Mouse (Mus musculus): ENCODE data around the gene Cdr2l. TPM values are rescaled to one million over a fixed set of nuclear protein-coding genes. Genes with fewer than 3 reads are reported as not detected.

Cdr2l gene
- polyA plus RNA-seq (2017; shearing (Covaris generic)), result 0.14 TPM

GRCm38 (mm10) chr11:115381743-115382539 lies at the start of gene Cdr2l:
Cdr2l (plus strand) TSS chr11:115381916.

GRCm38 (mm10) chr11:115334531-115334930 lies 47.2 kb upstream of the Cdr2l start, which contains the start of gene Otop3:
Otop3 (plus strand) TSS chr11:115334731.

DNA sequence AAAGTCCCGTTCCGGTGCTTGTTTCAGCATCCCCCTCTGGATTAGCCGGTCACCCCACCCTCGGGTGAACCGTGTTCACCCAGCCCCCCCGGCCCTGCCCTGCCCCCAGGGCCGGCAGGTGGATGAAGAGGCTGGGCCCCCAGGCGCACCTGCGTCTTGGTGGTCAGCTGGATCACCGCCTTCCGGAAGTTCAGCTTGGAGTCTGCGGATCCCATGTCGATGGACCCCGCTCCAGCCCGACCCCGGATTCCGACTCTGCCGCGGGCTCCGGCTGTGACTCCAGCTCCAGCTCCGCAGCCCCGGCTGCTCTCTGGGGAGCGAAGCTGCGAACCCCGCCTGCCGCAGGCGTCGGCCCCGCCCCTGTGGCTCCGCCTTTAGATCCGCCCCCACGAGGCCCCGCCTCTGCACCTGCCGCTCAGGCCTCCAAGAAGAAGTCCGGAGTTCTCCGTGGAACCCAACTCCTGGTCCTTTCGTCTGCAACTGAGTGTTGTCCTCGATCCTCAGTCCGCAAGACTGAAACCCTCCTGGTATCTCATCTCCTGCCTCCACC lies 14.2 kb upstream of the Cdr2l start, which contains the start of gene Hid1:
Hid1 (minus strand) TSS at position 362 of the 550 bp plus-strand sequence.

GRCm38 (mm10) chr11:115403338-115404124 lies 21.8 kb downstream of the Cdr2l start, which contains the start of gene Mrpl58:
Mrpl58 (plus strand) TSS chr11:115403752.

DNA sequence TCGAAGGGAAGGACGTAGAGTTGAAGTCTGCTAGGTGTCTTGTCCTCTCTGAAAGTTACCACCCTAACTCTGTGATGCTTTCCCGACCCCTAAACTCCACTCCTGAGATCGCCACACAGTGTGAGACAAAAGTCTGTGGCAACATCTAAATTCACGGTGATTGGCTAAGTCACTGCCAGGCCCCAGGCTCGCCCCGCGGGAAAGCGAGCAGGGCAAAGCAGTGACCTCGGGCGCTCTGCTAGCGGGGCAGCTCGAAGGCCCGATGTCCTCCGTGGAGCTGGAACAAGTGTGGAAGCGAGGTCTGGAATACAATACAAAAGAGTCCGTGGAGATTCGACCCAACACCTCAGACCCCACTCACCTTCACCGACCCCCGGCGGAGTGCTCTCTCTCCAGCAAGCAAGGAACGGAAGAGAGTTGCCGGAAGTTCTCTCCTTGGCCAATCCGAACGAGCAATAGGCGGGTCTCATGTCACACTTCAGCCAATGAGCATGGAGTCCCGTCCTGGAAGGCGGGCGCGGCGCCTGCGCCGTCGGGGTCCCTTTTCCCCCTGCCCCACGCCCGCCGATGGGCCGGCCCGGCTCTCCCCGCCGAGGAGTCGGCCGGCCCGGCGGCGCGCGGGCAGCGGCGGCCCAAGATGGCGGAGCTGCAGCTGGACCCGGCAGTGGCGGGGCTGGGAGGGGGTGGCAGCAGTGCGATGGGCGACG lies 38.0 kb downstream of the Cdr2l start, which contains the start of the genes Atp5h and Kctd2:
Atp5h (minus strand) TSS at position 432 of the 707 bp plus-strand sequence.
Kctd2 (plus strand) TSS at position 598 of the 707 bp plus-strand sequence.

GRCm38 (mm10) chr11:115439906-115440595 lies 58.3 kb downstream of the Cdr2l start, which contains the start of gene Trim80:
Trim80 (plus strand) TSS chr11:115440545.

Other genes with a start within 250 kb of the Cdr2l start
- gene Cd300lf, start 247.9 kb upstream of the Cdr2l start, polyA plus RNA-seq (2017; shearing (Covaris generic)), result 0.52 TPM
- gene Slc9a3r1, start 218.6 kb upstream of the Cdr2l start, polyA plus RNA-seq (2017; shearing (Covaris generic)), result 179 TPM
- 11.8 TPM for gene Tmem104, start 194.4 kb upstream of the Cdr2l start, polyA plus RNA-seq (2017; shearing (Covaris generic))
- 7.1 TPM for gene Nat9, start 194.1 kb upstream of the Cdr2l start, polyA plus RNA-seq (2017; shearing (Covaris generic))
- not detected for gene Grin2c, start 114.7 kb upstream of the Cdr2l start, polyA plus RNA-seq (2017; shearing (Covaris generic))
- gene Fdxr, start 104.9 kb upstream of the Cdr2l start, polyA plus RNA-seq (2017; shearing (Covaris generic)), result 16.6 TPM
- gene Fads6, start 84.3 kb upstream of the Cdr2l start, polyA plus RNA-seq (2017; shearing (Covaris generic)), result 0.30 TPM
- gene Otop2, start 74.8 kb upstream of the Cdr2l start, polyA plus RNA-seq (2017; shearing (Covaris generic)), result not detected
- not detected for gene Ush1g, start 59.9 kb upstream of the Cdr2l start, polyA plus RNA-seq (2017; shearing (Covaris generic))
- not detected for gene Otop3, start 47.2 kb upstream of the Cdr2l start, polyA plus RNA-seq (2017; shearing (Covaris generic))
- gene Hid1, start 14.2 kb upstream of the Cdr2l start, polyA plus RNA-seq (2017; shearing (Covaris generic)), result 30.6 TPM
- gene Mrpl58, start 21.8 kb downstream of the Cdr2l start, polyA plus RNA-seq (2017; shearing (Covaris generic)), result 83.7 TPM
- gene Atp5h, start 38.0 kb downstream of the Cdr2l start, polyA plus RNA-seq (2017; shearing (Covaris generic)), result 522 TPM
- 82.3 TPM for gene Kctd2, start 38.2 kb downstream of the Cdr2l start, polyA plus RNA-seq (2017; shearing (Covaris generic))
- not detected for gene Trim80, start 58.6 kb downstream of the Cdr2l start, polyA plus RNA-seq (2017; shearing (Covaris generic))
- gene Slc16a5, start 80.6 kb downstream of the Cdr2l start, polyA plus RNA-seq (2017; shearing (Covaris generic)), result 3.4 TPM
- gene Armc7, start 93.8 kb downstream of the Cdr2l start, polyA plus RNA-seq (2017; shearing (Covaris generic)), result 49.9 TPM
- gene Nt5c, start 109.9 kb downstream of the Cdr2l start, polyA plus RNA-seq (2017; shearing (Covaris generic)), result 176 TPM
- 321 TPM for gene Jpt1, start 132.5 kb downstream of the Cdr2l start, polyA plus RNA-seq (2017; shearing (Covaris generic))
- gene Sumo2, start 154.4 kb downstream of the Cdr2l start, polyA plus RNA-seq (2017; shearing (Covaris generic)), result 633 TPM
- gene Nup85, start 182.5 kb downstream of the Cdr2l start, polyA plus RNA-seq (2017; shearing (Covaris generic)), result 60.7 TPM
- 73.7 TPM for gene Mrps7, start 222.0 kb downstream of the Cdr2l start, polyA plus RNA-seq (2017; shearing (Covaris generic))
- 42.1 TPM for gene Gga3, start 222.1 kb downstream of the Cdr2l start, polyA plus RNA-seq (2017; shearing (Covaris generic))
- gene Mif4gd, start 231.1 kb downstream of the Cdr2l start, polyA plus RNA-seq (2017; shearing (Covaris generic)), result 381 TPM
- 80.4 TPM for gene Slc25a19, start 246.4 kb downstream of the Cdr2l start, polyA plus RNA-seq (2017; shearing (Covaris generic))

Data from effector memory CD4-positive, alpha-beta T cell, adult 5 months (primary cell).